Mouse (Mus musculus) intestine, postnatal 0 days (tissue): ENCODE measurements around the gene Fgl2. TPM values are rescaled to one million over a fixed set of nuclear protein-coding genes. Genes with fewer than 3 reads are reported as not detected.
A peak's percentile ranks its signal among the peaks of the same experiment; 100 is the strongest.

Experiments used
- ATAC-seq: fragments of 200-750 bp; cut with Nextera tagmentation; 2 replicates; pipeline ENCODE4 v1.8.0; 2017; ENCODE audit warnings: mild to moderate bottlenecking, moderate TSS enrichment, moderate library complexity
- H3K27ac ChIP-seq: fragments of 300-500 bp; sonication (generic); 2 replicates; pipeline ENCODE4 v1.5.1; 2014; ENCODE audit warnings: mild to moderate bottlenecking, low read depth, low read length, moderate library complexity
- H3K27me3 ChIP-seq: fragments of 300-500 bp; sonication (generic); replicated peaks from 2 replicates; pipeline ENCODE4 v1.6.1; 2014; ENCODE audit warnings: low read length, mixed read lengths; ENCODE audit not compliant: control insufficient read depth, insufficient read depth
- H3K36me3 ChIP-seq: fragments of 300-500 bp; sonication (generic); 2 replicates; pipeline ENCODE4 v1.6.1; 2014; ENCODE audit warnings: mild to moderate bottlenecking, moderate library complexity; ENCODE audit not compliant: control insufficient read depth, insufficient read depth
- H3K4me1 ChIP-seq: fragments of 300-500 bp; sonication (generic); replicated peaks from 2 replicates; pipeline ENCODE4 v1.6.1; 2014; ENCODE audit warnings: antibody characterized with exemption, low read length, mixed read lengths; ENCODE audit not compliant: control insufficient read depth, insufficient read depth
- H3K4me2 ChIP-seq: fragments of 300-500 bp; sonication (generic); replicated peaks from 2 replicates; pipeline ENCODE4 v1.6.1; 2014; ENCODE audit warnings: low read depth, mild to moderate bottlenecking, moderate library complexity
- H3K4me3 ChIP-seq: fragments of 300-500 bp; sonication (generic); 2 replicates; pipeline ENCODE4 v1.5.1; 2014; ENCODE audit warnings: low read depth, low read length
- H3K9ac ChIP-seq: fragments of 300-500 bp; sonication (generic); 2 replicates; pipeline ENCODE4 v1.6.1; 2014; ENCODE audit warnings: mild to moderate bottlenecking, low read depth, low read length
- H3K9me3 ChIP-seq: fragments of 300-500 bp; sonication (generic); 2 replicates; pipeline ENCODE4 v1.6.1; 2016; ENCODE audit warnings: mixed run types; ENCODE audit not compliant: control insufficient read depth
- CTCF ChIP-seq: sonication (generic); IDR thresholded peaks from 2 replicates; pipeline ENCODE4 v1.5.1; 2016; ENCODE audit warnings: low read depth, mild to moderate bottlenecking, control low read depth, antibody characterized with exemption, moderate library complexity
- WGBS: fragments of 180-500 bp; shearing (Covaris S2); extraction: QIAGEN DNeasy Blood & Tissue Kit; methylation state at CpG from one replicate; pipeline ENCODE4 v1.1.7; 2014; 5-methylcytosine and 5-hydroxymethylcytosine counted together
- polyA plus RNA-seq: library from polyadenylated mRNA; unstranded; fragments of >200 nt; fragmentation: Nextera tagmentation; extraction: Ambion mirVana; gene quantifications from 2 replicates; pipeline ENCODE4 v1.2.1, GENCODE M21; 2015

Gene Fgl2
- polyA plus RNA-seq, 1 experiment from 2014 or later, result 24.5 TPM

- no peaks in the 10 kb centered on the region for H3K4me1 ChIP-seq
- H3K4me2 ChIP-seq, result no peak overlapping the region
- H3K27ac ChIP-seq, result no peak overlapping the region
- ATAC-seq, result no peak
- 78% methylated on average over 7 of the region's 7 CpGs for WGBS
- no peak overlapping the region for H3K4me3 ChIP-seq
- no peaks in the 10 kb centered on the region for H3K27me3 ChIP-seq
- TF ChIP-seq CTCF, result no peak
- H3K9ac ChIP-seq, result no peak overlapping the region
- H3K36me3 ChIP-seq, result no peaks in the 10 kb centered on the region
- H3K9me3 ChIP-seq, result no peaks in the 10 kb centered on the region
Observed at GRCm38 (mm10) chr5:21348366-21348765, 24.1 kb upstream of the Fgl2 start.

GRCm38 (mm10) chr5:21351678-21352077 is 20.8 kb upstream of the Fgl2 start:
- Histone ChIP-seq H3K36me3 (no peaks in the 10 kb centered on the region), H3K9me3 (no peaks in the 10 kb centered on the region), H3K4me1 (no peaks in the 10 kb centered on the region), H3K27ac (no peak overlapping the region), H3K27me3 (no peaks in the 10 kb centered on the region), H3K4me2 (no peak overlapping the region), H3K4me3 (no peak overlapping the region), H3K9ac (no peak overlapping the region)
- no peak for TF ChIP-seq CTCF
- ATAC-seq, result no peak

GRCm38 (mm10) chr5:21358648-21359047 is 13.8 kb upstream of the Fgl2 start:
- 74% methylated on average over 3 of the region's 3 CpGs for WGBS
- Histone ChIP-seq H3K27me3 (no peaks in the 10 kb centered on the region), H3K36me3 (no peaks in the 10 kb centered on the region), H3K27ac (no peak overlapping the region), H3K4me2 (no peak overlapping the region), H3K9ac (no peak overlapping the region), H3K4me1 (no peaks in the 10 kb centered on the region), H3K4me3 (no peak overlapping the region), H3K9me3 (no peaks in the 10 kb centered on the region)
- no peak for ATAC-seq
- no peak for TF ChIP-seq CTCF

GRCm38 (mm10) chr5:21363343-21363742 is 9.1 kb upstream of the Fgl2 start:
- Histone ChIP-seq H3K36me3 (no peaks in the 10 kb centered on the region), H3K9me3 (no peaks in the 10 kb centered on the region), H3K4me3 (no peak overlapping the region), H3K4me1 (no peaks in the 10 kb centered on the region), H3K27ac (no peak overlapping the region), H3K4me2 (no peak overlapping the region), H3K27me3 (no peaks in the 10 kb centered on the region), H3K9ac (no peak overlapping the region)
- peak; percentile 98 for ATAC-seq
- TF ChIP-seq CTCF, result no peak
- whole genome bisulfite sequencing, result 26% methylated on average over 3 of the region's 3 CpGs

- WGBS, result 63% methylated on average over 4 of the region's 4 CpGs
- Histone ChIP-seq H3K9me3 (no peaks in the 10 kb centered on the region), H3K4me1 (no peaks in the 10 kb centered on the region), H3K36me3 (no peaks in the 10 kb centered on the region), H3K27me3 (no peaks in the 10 kb centered on the region), H3K9ac (no peak overlapping the region), H3K27ac (no peak overlapping the region), H3K4me2 (no peak overlapping the region), H3K4me3 (no peak overlapping the region)
- no peak for ATAC-seq
- no peak for TF ChIP-seq CTCF
Observed at GRCm38 (mm10) chr5:21366338-21367053, 5.9 kb upstream of the Fgl2 start.

- Histone ChIP-seq H3K9ac (no peak overlapping the region), H3K9me3 (no peaks in the 10 kb centered on the region), H3K36me3 (no peaks in the 10 kb centered on the region), H3K27me3 (no peaks in the 10 kb centered on the region), H3K4me2 (no peak overlapping the region), H3K27ac (no peak overlapping the region), H3K4me3 (no peak overlapping the region), H3K4me1 (no peaks in the 10 kb centered on the region)
- no peak for ATAC-seq
- TF ChIP-seq CTCF, result no peak
- 47% methylated on average over 2 of the region's 2 CpGs for WGBS
Observed at GRCm38 (mm10) chr5:21367514-21367913, 4.9 kb upstream of the Fgl2 start.
